Mouse (Mus musculus) hindbrain, postnatal 0 days (tissue): ENCODE measurements at regions not wholly inside any gene's neighbourhood (a gene's known extent, or its start where the extent isn't known, plus 50 kb on each side); places are given as distances from the start of the nearest gene placed in this dataset.

Source experiments
- ATAC-seq: fragments of 200-750 bp; cut with Nextera tagmentation; 2 replicates; pipeline ENCODE4 v1.8.0; 2017; ENCODE audit warnings: mild to moderate bottlenecking, moderate TSS enrichment, moderate library complexity
- DNase-seq: peaks from one replicate; pipeline ENCODE4 v3.0.0-alpha.2; 2015; ENCODE audit warnings: low spot score
- H3K27ac ChIP-seq: fragments of 300-500 bp; sonication (generic); 2 replicates; pipeline ENCODE4 v1.5.1; 2014; ENCODE audit warnings: mild to moderate bottlenecking
- H3K27me3 ChIP-seq: fragments of 300-500 bp; sonication (generic); 2 replicates; pipeline ENCODE4 v1.6.1; 2014; ENCODE audit warnings: low read length, mixed read lengths; ENCODE audit not compliant: insufficient read depth
- H3K36me3 ChIP-seq: fragments of 300-500 bp; sonication (generic); 2 replicates; pipeline ENCODE4 v1.6.1; 2014; ENCODE audit warnings: low read length, mixed read lengths; ENCODE audit not compliant: insufficient read depth
- H3K4me1 ChIP-seq: fragments of 300-500 bp; sonication (generic); 2 replicates; pipeline ENCODE4 v1.6.1; 2014; ENCODE audit warnings: antibody characterized with exemption, low read length, mixed read lengths; ENCODE audit not compliant: insufficient read depth
- H3K4me2 ChIP-seq: fragments of 300-500 bp; sonication (generic); 2 replicates; pipeline ENCODE4 v1.6.1; 2014; ENCODE audit warnings: low read depth, mild to moderate bottlenecking, low read length, moderate library complexity, mixed read lengths
- H3K4me3 ChIP-seq: fragments of 300-500 bp; sonication (generic); 2 replicates; pipeline ENCODE4 v1.5.1; 2014; ENCODE audit warnings: low read length
- H3K9ac ChIP-seq: fragments of 300-500 bp; sonication (generic); replicated peaks from 2 replicates; pipeline ENCODE4 v1.6.1; 2014; ENCODE audit warnings: mild to moderate bottlenecking, low read length, moderate library complexity, mixed read lengths
- H3K9me3 ChIP-seq: fragments of 300-500 bp; sonication (generic); 2 replicates; pipeline ENCODE4 v1.6.1; 2016; ENCODE audit warnings: low read length, mixed read lengths
- CTCF ChIP-seq: IDR thresholded peaks from 2 replicates; pipeline ENCODE4 v1.5.1; 2016; ENCODE audit warnings: antibody characterized with exemption, control low read depth, low read depth
- WGBS: fragments of 180-500 bp; shearing (Covaris S2); extraction: QIAGEN DNeasy Blood & Tissue Kit; methylation state at CpG from one replicate; pipeline ENCODE4 v1.1.7; 2014; 5-methylcytosine and 5-hydroxymethylcytosine counted together

GRCm38 (mm10) chr14:25313693-25314240 lies 145.2 kb upstream of the Zmiz1 start:
- no peak for TF ChIP-seq CTCF
- Histone ChIP-seq H3K9ac (no peak overlapping the region), H3K4me3 (no peak overlapping the region), H3K9me3 (no peaks in the 10 kb centered on the region), H3K36me3 (no peaks in the 10 kb centered on the region), H3K4me2 (no peak overlapping the region), H3K27me3 (no peaks in the 10 kb centered on the region), H3K4me1 (peaks cover 21% of the 10 kb centered on the region), H3K27ac (no peak overlapping the region)
- ATAC-seq (no peak), DNase-seq (no peak)
- WGBS: 77% methylated on average over 4 of the region's 4 CpGs

GRCm38 (mm10) chr14:25316491-25316890 lies 142.5 kb upstream of the Zmiz1 start:
- Histone ChIP-seq H3K27me3 (no peaks in the 10 kb centered on the region), H3K4me3 (no peak overlapping the region), H3K27ac (no peak overlapping the region), H3K4me2 (no peak overlapping the region), H3K9ac (no peak overlapping the region), H3K9me3 (no peaks in the 10 kb centered on the region), H3K36me3 (no peaks in the 10 kb centered on the region), H3K4me1 (peaks cover 12% of the 10 kb centered on the region)
- no peak for TF ChIP-seq CTCF
- ATAC-seq (no peak), DNase-seq (no peak)
- 89% methylated on average over 5 of the region's 5 CpGs for WGBS

GRCm38 (mm10) chr14:25317680-25318471 lies 141.1 kb upstream of the Zmiz1 start:
- Histone ChIP-seq H3K9ac (peak overlapping the region; percentile 38; the same call in 1 of the 2 replicates), H3K4me1 (peaks cover 11% of the 10 kb centered on the region; the same call in 1 of the 2 replicates), H3K27ac (peak overlapping the region; percentile 78), H3K4me2 (peak overlapping the region; percentile 35; the same call in 1 of the 2 replicates), H3K36me3 (no peaks in the 10 kb centered on the region), H3K9me3 (no peaks in the 10 kb centered on the region), H3K4me3 (no peak overlapping the region), H3K27me3 (no peaks in the 10 kb centered on the region)
- peak; percentile 91 for ATAC-seq
- DNase-seq: peak; percentile 88
- no peak; the same call in 1 of the 2 replicates for TF ChIP-seq CTCF
- WGBS: 6% methylated on average over 35 of the region's 37 CpGs

GRCm38 (mm10) chr14:25318909-25319308 lies 140.1 kb upstream of the Zmiz1 start:
- Histone ChIP-seq H3K36me3 (no peaks in the 10 kb centered on the region), H3K27me3 (no peaks in the 10 kb centered on the region), H3K4me3 (no peak overlapping the region), H3K9me3 (no peaks in the 10 kb centered on the region), H3K27ac (no peak overlapping the region; the same call in 1 of the 2 replicates), H3K4me1 (peaks cover 17% of the 10 kb centered on the region; the same call in 1 of the 2 replicates), H3K4me2 (no peak overlapping the region), H3K9ac (no peak overlapping the region)
- WGBS: 43% methylated on average over 12 of the region's 12 CpGs
- ATAC-seq (no peak), DNase-seq (no peak)
- TF ChIP-seq CTCF: no peak

DNA sequence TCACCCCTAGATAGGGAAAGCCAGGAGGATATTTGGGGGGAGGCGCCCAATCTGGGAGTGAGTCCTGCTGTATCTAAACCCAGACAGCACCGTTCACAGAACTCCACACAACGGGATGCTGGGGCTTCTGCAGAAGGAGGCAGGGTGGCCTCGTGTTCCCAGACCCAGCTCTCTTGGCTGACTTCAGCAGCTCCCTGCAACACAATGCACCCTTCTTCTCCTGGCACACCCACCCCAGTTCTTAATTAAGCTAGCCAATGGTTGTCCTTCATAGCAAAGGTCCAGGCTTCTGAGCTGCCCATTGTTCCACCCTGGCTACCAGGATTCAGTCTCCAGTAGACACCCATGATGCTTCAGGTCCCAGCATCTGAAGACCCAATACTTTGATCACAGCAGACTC lies 138.8 kb upstream of the Zmiz1 start:
- TF ChIP-seq CTCF: no peak
- Histone ChIP-seq H3K36me3 (no peaks in the 10 kb centered on the region), H3K4me2 (no peak overlapping the region), H3K9ac (no peak overlapping the region), H3K4me3 (no peak overlapping the region), H3K27ac (no peak overlapping the region; the same call in 1 of the 2 replicates), H3K27me3 (no peaks in the 10 kb centered on the region), H3K9me3 (no peaks in the 10 kb centered on the region), H3K4me1 (peaks cover 17% of the 10 kb centered on the region; the same call in 1 of the 2 replicates)
- 44% methylated on average over 4 of the region's 4 CpGs for WGBS
- DNase-seq (no peak), ATAC-seq (no peak)

- WGBS: 91% methylated on average over 6 of the region's 6 CpGs
- H3K4me2 ChIP-seq: no peak overlapping the region
Measured at GRCm38 (mm10) chr14:25323542-25324484, 135.2 kb upstream of the Zmiz1 start.

More at GRCm38 (mm10) chr14:25323542-25324484, 135.2 kb upstream of the Zmiz1 start:
- no peak overlapping the region for H3K9ac ChIP-seq
- no peak overlapping the region for H3K27ac ChIP-seq
- no peak for DNase-seq
- no peaks in the 10 kb centered on the region for H3K27me3 ChIP-seq
- H3K4me3 ChIP-seq: no peak overlapping the region
- peaks cover 7% of the 10 kb centered on the region; the same call in 1 of the 2 replicates for H3K4me1 ChIP-seq
- H3K36me3 ChIP-seq: no peaks in the 10 kb centered on the region
- TF ChIP-seq CTCF: no peak
- ATAC-seq: peak; percentile 43; the same call in 1 of the 2 replicates
- H3K9me3 ChIP-seq: no peaks in the 10 kb centered on the region
